Mouse (Mus musculus): ENCODE measurements at regions not wholly inside any gene's neighbourhood (a gene's known extent, or its start where the extent isn't known, plus 50 kb on each side); places are given as distances from the start of the nearest gene placed in this dataset.

- no peak for DNase-seq (ENCODE audit: low spot score)
Measured at GRCm38 (mm10) chr3:148658368-148658767, 332.0 kb downstream of the Adgrl2 start.

- no peak for DNase-seq (ENCODE audit: low spot score)
Measured at GRCm38 (mm10) chr3:148656187-148656586, 334.2 kb downstream of the Adgrl2 start.

GRCm38 (mm10) chr3:148650241-148650640 lies 340.1 kb downstream of the Adgrl2 start:
- no peak for DNase-seq (ENCODE audit: low spot score)

GRCm38 (mm10) chr3:148644924-148645323 lies 345.4 kb downstream of the Adgrl2 start:
- no peak for DNase-seq (ENCODE audit: low spot score)

GRCm38 (mm10) chr3:148641581-148641980 lies 348.8 kb downstream of the Adgrl2 start:
- DNase-seq (ENCODE audit: low spot score): no peak

GRCm38 (mm10) chr3:148640680-148641101 lies 349.7 kb downstream of the Adgrl2 start:
- DNase-seq (ENCODE audit: low spot score): no peak

- no peak for DNase-seq (ENCODE audit: low spot score)
Measured at GRCm38 (mm10) chr3:148635101-148635500, 355.3 kb downstream of the Adgrl2 start.

GRCm38 (mm10) chr3:148634352-148634751 lies 356.0 kb downstream of the Adgrl2 start:
- DNase-seq (ENCODE audit: low spot score): no peak

GRCm38 (mm10) chr3:148633291-148633690 lies 357.1 kb downstream of the Adgrl2 start:
- DNase-seq (ENCODE audit: low spot score): no peak

GRCm38 (mm10) chr3:148632449-148632848 lies 357.9 kb downstream of the Adgrl2 start:
- no peak for DNase-seq (ENCODE audit: low spot score)

- peak; percentile 29 for DNase-seq (ENCODE audit: low spot score)
Measured at GRCm38 (mm10) chr3:148631415-148632192, 358.8 kb downstream of the Adgrl2 start.

- no peak for DNase-seq (ENCODE audit: low spot score)
Measured at GRCm38 (mm10) chr3:148630865-148631264, 359.5 kb downstream of the Adgrl2 start.

GRCm38 (mm10) chr3:148614971-148615671 lies 375.2 kb downstream of the Adgrl2 start:
- DNase-seq (ENCODE audit: low spot score): no peak

GRCm38 (mm10) chr3:148613443-148613842 lies 376.9 kb downstream of the Adgrl2 start:
- no peak for DNase-seq (ENCODE audit: low spot score)

GRCm38 (mm10) chr3:148603276-148603675 lies 387.1 kb downstream of the Adgrl2 start:
- no peak for DNase-seq (ENCODE audit: low spot score)

GRCm38 (mm10) chr3:148602730-148603255 lies 387.6 kb downstream of the Adgrl2 start:
- DNase-seq (ENCODE audit: low spot score): no peak

GRCm38 (mm10) chr3:148595561-148595960 lies 394.8 kb downstream of the Adgrl2 start:
- no peak for DNase-seq (ENCODE audit: low spot score)

GRCm38 (mm10) chr3:148589556-148589955 lies 400.8 kb downstream of the Adgrl2 start:
- DNase-seq (ENCODE audit: low spot score): no peak

- DNase-seq (ENCODE audit: low spot score): no peak
Measured at GRCm38 (mm10) chr3:148575735-148576134, 414.6 kb downstream of the Adgrl2 start.

- DNase-seq (ENCODE audit: low spot score): no peak
Measured at GRCm38 (mm10) chr3:148572493-148572892, 417.9 kb downstream of the Adgrl2 start.

- no peak for DNase-seq (ENCODE audit: low spot score)
Measured at GRCm38 (mm10) chr3:148564716-148565115, 425.6 kb downstream of the Adgrl2 start.

- no peak for DNase-seq (ENCODE audit: low spot score)
Measured at GRCm38 (mm10) chr3:148561211-148561610, 429.1 kb downstream of the Adgrl2 start.
